Mouse (Mus musculus): Measurements from ENCODE around the gene Espl1.

DNA sequence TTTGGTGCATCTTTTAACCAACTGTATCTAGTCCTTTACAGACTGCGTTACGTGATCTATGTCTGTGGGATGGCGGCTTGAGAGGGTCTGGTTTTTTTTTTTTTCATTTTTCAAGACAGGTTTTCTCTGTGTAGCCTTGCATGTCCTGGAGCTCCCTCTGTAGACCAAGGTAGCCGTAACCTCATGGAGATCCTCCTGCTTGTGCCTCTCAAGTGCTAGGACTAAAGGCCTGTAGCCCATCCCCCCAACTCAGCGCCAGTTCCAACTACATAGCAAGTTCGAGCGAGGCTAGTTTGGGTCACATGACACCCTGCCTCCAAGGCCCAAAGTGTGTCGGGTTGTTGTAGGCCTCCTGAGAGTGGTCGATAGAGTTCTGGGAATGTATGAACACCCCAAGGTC is 12.7 kb downstream of the Espl1 start:
- TF ChIP-seq CTCF (IDR thresholded peaks at IDR 0.05; ENCODE audit: control insufficient read depth, insufficient read depth, insufficient replicate concordance, low read depth, low read length) (no peak), POLR2A (IDR thresholded peaks at IDR 0.05; ENCODE audit: control insufficient read depth, low read depth, low read length) (no peak)

Measured in testis, adult 2 months (tissue).